Mouse (Mus musculus) liver, adult 2 months (tissue): ENCODE measurements at regions not wholly inside any gene's neighbourhood (a gene's known extent, or its start where the extent isn't known, plus 50 kb on each side); places are given as distances from the start of the nearest gene placed in this dataset.

Experiments
- DNase-seq: peaks from one replicate; pipeline ENCODE4 v3.0.0-alpha.2; 2011; ENCODE audit warnings: low read depth, low spot score; ENCODE audit errors: extremely low read depth
- H3K27ac ChIP-seq: fragments of 200-500 bp; replicated peaks from 2 replicates; pipeline ENCODE4 v1.5.1; 2012; ENCODE audit warnings: low read depth, mild to moderate bottlenecking, control low read depth, inconsistent platforms, low read length; ENCODE audit not compliant: insufficient read depth
- H3K27me3 ChIP-seq: fragments of 200-500 bp; 2 replicates; pipeline ENCODE4 v1.6.1; 2012; ENCODE audit warnings: mild to moderate bottlenecking, moderate library complexity, low read length, inconsistent platforms; ENCODE audit not compliant: control insufficient read depth, insufficient read depth
- H3K36me3 ChIP-seq: fragments of 200-500 bp; 2 replicates; pipeline ENCODE4 v1.6.1; 2012; ENCODE audit warnings: low read length, inconsistent platforms; ENCODE audit not compliant: control insufficient read depth, insufficient read depth
- H3K4me1 ChIP-seq: fragments of 200-500 bp; 2 replicates; pipeline ENCODE4 v1.6.1; 2011; ENCODE audit warnings: low read length; ENCODE audit not compliant: control insufficient read depth, insufficient read depth
- H3K4me3 ChIP-seq: fragments of 200-500 bp; 2 replicates; pipeline ENCODE4 v1.5.1; 2011; ENCODE audit warnings: low read depth, mild to moderate bottlenecking, control low read depth, low read length, moderate library complexity; ENCODE audit not compliant: insufficient read depth
- H3K79me2 ChIP-seq: fragments of 200-500 bp; 2 replicates; pipeline ENCODE4 v1.6.1; 2012; ENCODE audit warnings: inconsistent platforms, mild to moderate bottlenecking, low read length, moderate library complexity; ENCODE audit not compliant: control insufficient read depth, insufficient read depth
- H3K9ac ChIP-seq: fragments of 200-500 bp; 2 replicates; pipeline ENCODE4 v1.6.1; 2012; ENCODE audit warnings: low read depth, mild to moderate bottlenecking, control low read depth, inconsistent platforms, low read length
- CTCF ChIP-seq: fragments of 200-500 bp; IDR thresholded peaks from 2 replicates; pipeline ENCODE4 v1.5.1; 2011; ENCODE audit warnings: low read depth, low read length, control low read depth
- POLR2A ChIP-seq: fragments of 200-500 bp; IDR thresholded peaks from 2 replicates; pipeline ENCODE4 v1.6.1; 2011; ENCODE audit warnings: low read length, control low read depth; ENCODE audit not compliant: insufficient read depth; ENCODE audit errors: extremely low read depth
- WGBS: fragments of 180-500 bp; shearing (Covaris S2); methylation state at CpG from one replicate; pipeline ENCODE4 v1.1.7; 2018; 5-methylcytosine and 5-hydroxymethylcytosine counted together

DNA sequence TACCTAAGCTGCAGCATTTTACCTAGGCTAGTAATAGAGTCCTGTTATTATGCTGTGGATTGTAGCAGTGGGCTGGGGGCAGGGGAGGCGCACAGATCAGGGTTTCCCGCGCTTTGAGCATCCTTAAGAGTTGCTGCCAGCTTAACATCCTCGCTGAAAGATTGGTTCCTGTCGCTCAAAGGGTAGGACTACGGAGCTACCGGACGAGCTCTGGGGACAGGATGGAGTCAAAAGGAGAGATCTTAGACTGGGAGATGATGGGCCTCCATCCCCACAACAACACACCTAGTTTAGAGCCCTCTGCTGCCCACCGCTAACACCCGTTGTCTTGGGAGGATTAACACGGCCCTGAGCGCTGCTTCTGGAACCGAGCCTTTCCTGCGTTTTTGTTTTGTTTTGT is 157.9 kb upstream of the Cypt12 start:
- Histone ChIP-seq H3K36me3 (no peaks in the 10 kb centered on the region), H3K4me3 (no peak overlapping the region), H3K9ac (no peak overlapping the region), H3K4me1 (peaks cover 5% of the 10 kb centered on the region; the same call in 1 of the 2 replicates), H3K27me3 (peaks cover 25% of the 10 kb centered on the region), H3K79me2 (no peaks in the 10 kb centered on the region), H3K27ac (no peak overlapping the region)
- TF ChIP-seq POLR2A (no peak), CTCF (no peak)
- 2% methylated on average over 14 of the region's 14 CpGs for WGBS
- no peak for DNase-seq

DNA sequence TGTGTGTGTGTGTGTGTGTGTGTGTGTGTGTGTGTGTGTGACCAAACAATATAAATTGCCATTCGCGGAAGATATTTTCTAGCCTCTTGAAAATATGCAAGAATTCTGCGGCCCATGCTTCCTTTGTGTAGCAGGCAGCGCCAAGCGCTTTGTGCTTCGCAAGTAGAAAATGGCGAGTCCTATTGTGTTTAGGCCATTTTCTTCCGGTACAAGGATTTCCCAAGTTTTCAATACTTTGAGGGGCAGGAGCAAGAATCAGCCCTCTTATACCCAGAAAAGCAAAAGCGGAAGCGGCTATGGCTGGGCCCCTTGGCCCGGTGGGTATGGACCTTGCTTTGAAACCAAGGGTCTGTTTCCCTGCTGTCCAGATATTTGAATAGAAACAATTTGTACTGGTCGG is 157.4 kb upstream of the Cypt12 start:
- TF ChIP-seq CTCF: no peak
- TF ChIP-seq POLR2A: no peak
- Histone ChIP-seq H3K4me1 (peaks cover 5% of the 10 kb centered on the region; the same call in 1 of the 2 replicates), H3K79me2 (no peaks in the 10 kb centered on the region), H3K27ac (no peak overlapping the region), H3K9ac (no peak overlapping the region), H3K27me3 (peaks cover 25% of the 10 kb centered on the region), H3K4me3 (no peak overlapping the region), H3K36me3 (no peaks in the 10 kb centered on the region)
- 5% methylated on average over 12 of the region's 12 CpGs for WGBS
- no peak for DNase-seq

DNA sequence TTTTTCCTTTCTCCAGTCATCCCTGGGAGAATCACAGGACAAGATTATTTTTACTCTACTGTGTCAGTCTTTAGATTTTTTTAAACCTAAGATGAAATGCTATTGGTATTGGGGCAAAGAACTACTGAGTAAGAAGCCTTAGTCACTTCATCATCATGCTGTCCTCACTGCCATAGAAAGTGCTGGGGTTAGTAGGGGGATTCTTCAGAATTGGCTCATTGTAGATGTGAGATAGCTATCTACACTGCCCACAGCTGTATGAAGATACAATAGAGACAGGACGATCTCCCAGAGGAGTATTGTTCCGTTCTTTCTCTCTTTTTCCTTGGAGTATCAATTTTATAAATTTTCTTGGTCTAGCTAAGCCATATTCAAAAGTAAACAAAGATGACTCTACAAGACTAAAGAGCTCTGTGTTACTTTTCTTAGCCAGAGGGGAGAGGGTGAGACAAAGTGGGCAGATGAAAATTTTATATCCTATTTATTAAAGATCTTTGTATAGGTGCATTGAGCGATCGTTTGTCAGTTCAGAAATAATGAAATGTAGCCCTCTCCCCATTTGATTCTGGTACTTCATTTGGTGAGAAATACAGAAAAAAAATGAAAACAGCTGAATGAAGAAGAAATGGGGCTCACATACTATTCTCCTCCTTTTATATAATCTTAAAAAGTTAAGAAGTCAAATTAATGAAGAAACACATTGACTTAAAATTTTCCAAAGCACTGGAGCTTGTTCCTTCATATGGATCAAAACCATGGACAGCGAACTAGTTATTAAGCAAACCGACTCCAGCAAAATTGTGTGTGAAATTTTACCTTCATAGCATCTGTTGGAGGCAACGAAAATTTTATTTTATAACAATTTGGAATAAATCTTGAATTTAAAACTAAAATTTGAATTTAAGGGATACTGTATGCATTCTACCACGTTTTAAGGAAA is 156.6 kb upstream of the Cypt12 start:
- peaks cover 18% of the 10 kb centered on the region for H3K27me3 ChIP-seq
- H3K79me2 ChIP-seq: no peaks in the 10 kb centered on the region
- DNase-seq: no peak
- no peaks in the 10 kb centered on the region for H3K36me3 ChIP-seq
- WGBS: 22% methylated on average over 8 of the region's 8 CpGs
- H3K4me3 ChIP-seq: no peak overlapping the region
- H3K9ac ChIP-seq: no peak overlapping the region
- H3K4me1 ChIP-seq: no peaks in the 10 kb centered on the region
- no peak for TF ChIP-seq CTCF
- no peak overlapping the region for H3K27ac ChIP-seq

DNA sequence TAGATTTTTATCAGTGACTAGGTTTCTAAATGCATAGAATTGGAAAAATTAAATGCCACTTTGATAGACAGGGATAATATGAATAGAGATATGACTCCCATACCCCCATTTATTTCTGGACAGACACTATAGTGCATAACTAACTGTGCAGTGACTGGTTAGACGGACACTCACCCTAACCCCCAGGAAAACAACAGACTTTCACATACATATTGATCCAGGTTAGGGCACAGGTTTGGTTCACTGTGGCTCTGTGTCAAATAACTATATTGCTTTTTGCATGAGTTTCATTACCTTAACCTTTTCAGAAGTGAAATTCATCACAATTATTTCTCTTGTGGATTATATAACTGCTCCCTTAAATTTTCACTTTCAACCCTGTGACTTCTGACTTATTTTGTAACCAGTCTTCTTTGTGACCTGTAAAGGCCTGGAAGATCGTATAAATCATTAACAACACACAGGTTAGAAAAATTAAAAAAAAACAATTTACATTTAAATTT is 155.6 kb upstream of the Cypt12 start:
- Histone ChIP-seq H3K4me1 (no peaks in the 10 kb centered on the region), H3K79me2 (no peaks in the 10 kb centered on the region), H3K36me3 (no peaks in the 10 kb centered on the region), H3K27me3 (peaks cover 18% of the 10 kb centered on the region; the same call in 1 of the 2 replicates), H3K27ac (no peak overlapping the region), H3K9ac (no peak overlapping the region), H3K4me3 (no peak overlapping the region)
- DNase-seq: no peak
- WGBS: 36% methylated on average over 2 of the region's 2 CpGs
- no peak for TF ChIP-seq CTCF
- no peak for TF ChIP-seq POLR2A

DNA sequence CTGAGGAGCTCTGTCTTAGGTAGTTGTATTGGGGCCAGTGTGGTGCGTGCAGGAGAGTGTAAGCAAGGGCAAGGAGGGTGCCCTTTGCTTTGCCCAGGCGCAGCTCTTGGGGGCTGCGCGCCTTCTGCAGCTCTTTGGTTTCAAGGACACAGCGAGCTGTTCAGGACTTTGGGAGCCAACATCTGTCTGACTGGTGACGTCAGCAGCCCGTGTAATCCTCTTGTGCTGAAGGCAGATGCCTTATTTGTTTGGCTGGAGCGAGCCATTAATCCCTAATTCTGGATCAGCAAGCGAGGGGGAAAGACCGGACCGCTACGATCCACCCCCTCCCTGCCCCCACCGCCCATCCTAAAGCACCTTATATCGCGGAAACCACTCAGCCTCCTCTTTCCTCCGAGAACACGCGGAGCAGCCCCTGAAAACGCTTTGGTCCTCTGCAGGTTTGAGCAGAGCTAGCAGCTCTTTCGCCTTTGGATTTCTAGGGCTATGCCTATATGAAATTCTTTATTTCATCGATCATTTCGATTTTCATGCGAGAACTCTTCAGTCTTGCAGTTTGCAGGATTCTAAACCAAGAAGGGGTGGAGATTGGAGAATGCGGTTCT is 154.5 kb upstream of the Cypt12 start:
- Histone ChIP-seq H3K4me3 (no peak overlapping the region), H3K27ac (no peak overlapping the region), H3K27me3 (peaks cover 16% of the 10 kb centered on the region; the same call in 1 of the 2 replicates), H3K36me3 (no peaks in the 10 kb centered on the region), H3K4me1 (no peaks in the 10 kb centered on the region), H3K9ac (no peak overlapping the region), H3K79me2 (no peaks in the 10 kb centered on the region)
- WGBS: 1% methylated on average over 24 of the region's 24 CpGs
- TF ChIP-seq CTCF (no peak), POLR2A (no peak)
- DNase-seq: no peak
